Mouse (Mus musculus): ENCODE results near the gene Itprid1. TPM values are rescaled to one million over a fixed set of nuclear protein-coding genes. Genes with fewer than 3 reads are reported as not detected.

Gene Itprid1
- total RNA-seq, 2 experiments from 2014 or later, result 1.3 to 1.5 TPM

DNA sequence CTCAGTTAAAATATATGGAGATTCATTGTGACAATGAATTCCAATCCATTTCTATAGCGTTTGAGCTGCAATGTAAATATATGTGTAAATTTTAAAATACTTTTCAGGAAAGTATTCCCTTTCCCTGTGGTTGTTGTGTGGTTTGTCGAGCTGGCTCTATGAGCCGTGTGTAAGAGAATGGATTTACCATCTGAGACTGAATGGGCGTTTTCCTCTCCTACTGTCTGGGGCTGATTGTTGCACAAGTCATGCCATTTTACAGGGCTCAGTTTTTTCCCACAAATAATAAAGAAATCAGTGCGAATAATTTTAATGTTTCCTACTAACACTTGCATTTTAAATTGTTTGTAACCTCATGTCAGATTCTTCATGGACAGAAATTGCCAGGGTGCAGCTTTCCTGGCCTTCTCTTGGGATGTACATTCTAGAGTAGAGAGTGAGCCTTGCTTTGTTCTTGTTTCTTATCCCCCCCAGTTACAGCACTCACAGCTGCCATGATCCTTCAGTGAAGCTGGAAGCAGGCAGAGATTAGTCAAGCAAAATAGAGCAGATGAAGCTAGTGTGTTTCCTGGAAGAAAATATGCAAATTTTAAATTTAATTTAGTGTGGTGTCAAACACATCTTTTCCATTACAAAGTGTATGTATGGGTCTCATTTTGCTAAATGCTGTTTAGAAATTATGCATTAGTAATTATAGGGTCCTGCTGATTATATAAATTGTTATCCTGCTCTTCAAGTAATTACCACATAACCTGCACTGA is 65.1 kb downstream of the Itprid1 start:
- DNase-seq (ENCODE audit: extremely low spot score in 1 of 2, low spot score in 2 of 2), result no peak
- no peak overlapping the region for H3K27ac ChIP-seq
- TF ChIP-seq CTCF (IDR thresholded peaks at IDR 0.05), result no peak
- intact Hi-C loops (cut with DNase I), result no loop called here
- no peak overlapping the region for H3K4me3 ChIP-seq

DNA sequence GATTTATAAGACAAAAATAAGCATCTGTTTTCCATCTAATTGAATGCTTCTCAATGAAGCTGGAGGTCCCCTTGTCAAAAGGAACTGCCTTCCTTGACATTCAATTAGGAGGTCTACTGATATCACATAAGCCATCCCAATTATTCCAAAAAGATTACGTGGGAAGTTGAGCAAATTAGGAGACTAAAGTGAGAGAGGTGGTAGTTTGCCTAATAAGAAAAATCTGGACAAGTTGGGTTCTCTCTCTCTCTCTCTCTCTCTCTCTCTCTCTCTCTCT is 65.6 kb downstream of the Itprid1 start:
- no peak overlapping the region for H3K27ac ChIP-seq
- intact Hi-C loops (cut with DNase I), result no loop called here
- no peak overlapping the region for H3K4me3 ChIP-seq
- TF ChIP-seq CTCF (IDR thresholded peaks at IDR 0.05), result no peak
- no peak for DNase-seq (ENCODE audit: extremely low spot score in 1 of 2, low spot score in 2 of 2)

DNA sequence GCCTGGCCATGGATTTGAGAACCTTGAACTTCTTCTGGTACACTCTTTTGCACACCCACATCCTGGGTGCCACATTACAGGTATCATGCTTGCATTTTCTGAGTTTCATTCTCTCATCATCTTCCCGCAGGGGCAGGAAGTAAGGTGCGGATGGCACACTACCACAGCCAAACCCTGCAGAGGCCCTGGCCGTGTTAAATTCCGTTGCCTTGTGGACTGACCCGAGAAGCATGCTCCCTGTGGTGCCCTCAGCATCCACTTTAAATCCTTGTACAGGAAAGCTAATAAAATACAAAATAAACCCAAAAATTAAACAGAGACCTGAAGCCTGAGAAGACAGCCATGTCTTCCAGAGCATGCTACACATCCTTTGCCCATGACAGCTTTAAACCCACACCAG is 82.5 kb downstream of the Itprid1 start:
- TF ChIP-seq CTCF (IDR thresholded peaks at IDR 0.05), result no peak
- intact Hi-C loops (cut with DNase I), result no loop called here
- Histone ChIP-seq H3K27ac (no peak overlapping the region), H3K4me3 (no peak overlapping the region)
- no peak for DNase-seq (ENCODE audit: extremely low spot score in 1 of 2, low spot score in 2 of 2)

- DNase-seq (ENCODE audit: extremely low spot score in 1 of 2, low spot score in 2 of 2), result no peak
- no peak for TF ChIP-seq CTCF (IDR thresholded peaks at IDR 0.05)
- Histone ChIP-seq H3K27ac (no peak overlapping the region), H3K4me3 (no peak overlapping the region)
- intact Hi-C loops (cut with DNase I), result no loop called here
These were observed 83.6 kb downstream of the Itprid1 start for GRCm38 (mm10) chr6:55920282-55920720.

DNA sequence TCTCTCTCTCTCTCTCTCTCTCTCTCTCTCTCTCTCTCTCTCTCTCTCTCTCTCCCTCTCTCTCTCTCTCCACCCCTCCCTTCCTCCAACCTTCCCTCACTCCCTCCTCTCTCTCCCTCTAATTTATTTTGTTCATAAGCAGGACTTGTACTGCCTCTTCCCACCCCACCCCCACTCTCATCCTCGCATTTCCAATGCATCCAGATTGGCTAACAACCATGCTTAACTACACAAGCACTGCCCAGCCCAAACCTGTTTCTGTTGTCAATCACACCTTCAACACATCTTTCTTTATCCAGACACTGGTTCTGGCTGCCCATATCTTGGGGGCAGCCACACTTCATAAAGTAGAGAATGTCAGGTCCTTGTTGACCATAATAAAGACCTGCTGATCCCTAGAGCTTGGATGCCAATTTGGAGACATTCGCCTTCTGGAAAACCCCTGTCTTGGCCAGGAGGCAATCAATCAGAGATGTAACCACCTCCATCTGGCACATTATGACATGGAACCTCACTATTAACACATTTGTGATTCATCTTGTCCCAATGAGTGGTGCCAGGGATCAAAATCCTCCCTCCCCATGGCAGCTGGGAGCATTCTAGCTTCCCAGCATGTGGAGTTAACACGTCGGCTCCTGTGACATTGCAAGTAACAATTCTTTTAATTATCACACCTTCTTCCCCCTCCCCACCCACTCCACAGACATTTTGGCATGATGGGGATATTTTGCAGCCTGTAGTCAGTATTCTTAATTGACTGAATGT is 84.4 kb downstream of the Itprid1 start:
- no peak for DNase-seq (ENCODE audit: extremely low spot score in 1 of 2, low spot score in 2 of 2)
- intact Hi-C loops (cut with DNase I), result no loop called here
- TF ChIP-seq CTCF (IDR thresholded peaks at IDR 0.05), result no peak
- Histone ChIP-seq H3K4me3 (no peak overlapping the region), H3K27ac (no peak overlapping the region)

GRCm38 (mm10) chr6:55944709-55945108 is 108.0 kb downstream of the Itprid1 start:
- intact Hi-C loops (cut with DNase I), result loop anchor here (2.0 kb wide), 1 partner anchor 140 kb away; no protein-coding TSS in a partner anchor
- no peak for TF ChIP-seq CTCF (IDR thresholded peaks at IDR 0.05)
- H3K27ac ChIP-seq, result peak overlapping the region; percentile 30; the same call in 1 of the 2 replicates
- no peak for DNase-seq (ENCODE audit: extremely low spot score in 1 of 2, low spot score in 2 of 2)
- H3K4me3 ChIP-seq, result no peak overlapping the region

DNA sequence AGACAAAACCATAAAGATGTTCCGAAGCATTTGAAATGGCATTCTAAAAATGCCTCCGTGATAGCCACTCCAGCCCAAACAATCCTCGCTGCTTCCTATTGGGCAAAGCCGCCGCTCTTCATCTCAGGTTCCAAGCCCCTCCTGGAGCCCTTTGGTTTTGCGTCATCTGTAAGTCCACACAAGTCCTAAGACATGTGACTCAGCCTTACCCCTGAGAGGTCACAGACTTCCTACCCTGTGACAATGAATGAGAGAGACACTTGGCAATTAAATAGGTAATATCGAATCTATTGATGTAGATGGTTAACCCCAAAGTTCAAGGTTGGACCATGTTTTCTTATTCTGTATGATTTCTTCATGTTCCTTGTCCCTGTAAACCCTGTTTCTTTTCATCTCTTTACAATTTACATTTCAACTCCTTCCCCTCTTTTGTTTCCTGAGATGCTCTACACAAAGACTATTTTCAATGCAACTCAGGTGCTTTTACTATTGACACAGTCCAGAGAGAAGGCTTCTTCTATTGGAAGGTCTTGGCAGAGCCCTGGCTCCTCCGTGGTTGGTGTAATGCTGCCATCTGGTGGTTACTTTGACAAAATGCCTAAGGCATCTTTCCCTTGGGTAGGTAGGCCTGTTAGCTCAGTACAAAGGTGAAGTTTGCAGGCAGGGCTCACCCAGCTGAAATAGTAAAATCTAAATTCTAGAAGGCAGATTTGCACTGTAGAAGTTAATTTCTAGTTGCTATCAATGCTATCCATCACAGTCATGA is 113.8 kb downstream of the Itprid1 start:
- DNase-seq (ENCODE audit: extremely low spot score in 1 of 2, low spot score in 2 of 2), result peak; percentile 60 to 63
- H3K27ac ChIP-seq, result no peak overlapping the region
- no peak overlapping the region for H3K4me3 ChIP-seq
- peak; percentile 85 for TF ChIP-seq CTCF (IDR thresholded peaks at IDR 0.05)
- intact Hi-C loops (cut with DNase I), result loop anchor here (1.0 to 10.0 kb wide), 6 partner anchors 233 to 716 kb away; partner anchors contain the start of genes Ghrhr and Neurod6

- TF ChIP-seq CTCF (IDR thresholded peaks at IDR 0.05), result peak; percentile 59
- H3K27ac ChIP-seq, result no peak overlapping the region
- intact Hi-C loops (cut with DNase I), result loop anchor here (1.0 kb wide), 1 partner anchor 76 kb away; no protein-coding TSS in a partner anchor
- peak in 1 of 2 experiments; percentile 22 for DNase-seq (ENCODE audit: extremely low spot score in 1 of 2, low spot score in 2 of 2)
- H3K4me3 ChIP-seq, result no peak overlapping the region
These were observed 136.3 kb downstream of the Itprid1 start for GRCm38 (mm10) chr6:55972998-55973397.

- DNase-seq (ENCODE audit: extremely low spot score in 1 of 2, low spot score in 2 of 2), result no peak
- TF ChIP-seq CTCF (IDR thresholded peaks at IDR 0.05), result no peak
- H3K4me3 ChIP-seq, result no peak overlapping the region
- H3K27ac ChIP-seq, result no peak overlapping the region
- intact Hi-C loops (cut with DNase I), result no loop called here
These were observed 143.1 kb downstream of the Itprid1 start for GRCm38 (mm10) chr6:55979766-55980165.

GRCm38 (mm10) chr6:56008711-56009110 is 172.0 kb downstream of the Itprid1 start:
- no peak for TF ChIP-seq CTCF (IDR thresholded peaks at IDR 0.05)
- intact Hi-C loops (cut with DNase I), result no loop called here
- H3K4me3 ChIP-seq, result no peak overlapping the region
- no peak for DNase-seq (ENCODE audit: extremely low spot score in 1 of 2, low spot score in 2 of 2)
- H3K27ac ChIP-seq, result no peak overlapping the region

DNA sequence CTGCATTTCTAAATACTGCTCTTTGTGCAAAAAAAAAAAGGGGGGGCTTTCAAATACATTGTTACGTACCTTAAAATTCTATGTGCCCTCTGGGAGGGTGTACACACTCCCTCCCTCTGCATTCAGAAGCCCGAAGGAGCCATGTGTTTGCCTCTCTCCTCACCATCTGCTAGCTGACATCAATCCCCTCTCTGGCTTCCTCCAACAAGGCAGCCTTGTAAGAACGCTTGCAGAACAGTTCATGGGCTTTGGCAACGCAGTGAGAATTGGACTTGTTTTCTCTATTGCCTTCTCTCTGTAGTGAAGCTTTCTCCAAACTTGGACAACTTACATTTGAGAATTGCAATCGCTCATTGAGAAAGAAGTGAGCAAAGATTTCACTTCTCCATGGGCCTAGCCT is 175.7 kb downstream of the Itprid1 start:
- no peak overlapping the region for H3K27ac ChIP-seq
- DNase-seq (ENCODE audit: extremely low spot score in 1 of 2, low spot score in 2 of 2), result no peak
- intact Hi-C loops (cut with DNase I), result no loop called here
- no peak overlapping the region for H3K4me3 ChIP-seq
- no peak for TF ChIP-seq CTCF (IDR thresholded peaks at IDR 0.05)
